ENCODE assay signal across 26 mouse cellular contexts in genomic region chr7:130240191-130240590, GRCm38 (mm10).
"Had no signal": no experiment of that assay in that cellular context is flagged by ENCODE, and none has a peak within 500 bp of the region (broad histone marks: within the 10 kb centered on the region; RNA-seq: fewer than 3 reads in every experiment).

No protein-coding gene starts in this region.

- H3K27ac ChIP-seq: embryonic facial prominence, embryonic 10.5 days; embryonic facial prominence, embryonic 12.5 days; embryonic facial prominence, embryonic 13.5 days; embryonic facial prominence, embryonic 15.5 days; forebrain, embryonic 10.5 days; forebrain, embryonic 12.5 days; forebrain, embryonic 13.5 days; forebrain, embryonic 15.5 days; gastrocnemius, adult 2 months; heart, adult 2 months had no signal

- ATAC-seq: forebrain, embryonic 13.5 days; forebrain, embryonic 14.5 days; forebrain, embryonic 15.5 days; forebrain, embryonic 16.5 days; forebrain, postnatal 0 days had no signal

- DNase-seq: cerebellum, adult 9-11 months; cerebellum, postnatal 10 days; cerebellum, postnatal 14 days; cerebellum, postnatal 25 days; cerebellum, postnatal 36 days; embryo, embryonic 11 days; forebrain, postnatal 0 days; gastrocnemius, adult 2 months; gastrocnemius, postnatal 10 days; gastrocnemius, postnatal 14 days; gastrocnemius, postnatal 25 days; gastrocnemius, postnatal 36 days; heart, adult 11 months; heart, adult 18-20 months; heart, adult 2 months had no signal

- H3K4me3 ChIP-seq: embryonic facial prominence, embryonic 10.5 days; embryonic facial prominence, embryonic 12.5 days; embryonic facial prominence, embryonic 13.5 days; embryonic facial prominence, embryonic 15.5 days; erythroblast, embryonic 14.5 days; forebrain, embryonic 10.5 days; forebrain, embryonic 12.5 days; forebrain, embryonic 13.5 days; forebrain, embryonic 15.5 days; gastrocnemius, adult 2 months; heart, adult 2 months had no signal

- H3K4me2 ChIP-seq: embryonic facial prominence, embryonic 12.5 days; embryonic facial prominence, embryonic 13.5 days; embryonic facial prominence, embryonic 15.5 days; forebrain, embryonic 12.5 days; forebrain, embryonic 13.5 days; forebrain, embryonic 15.5 days had no signal

- H3K9ac ChIP-seq: embryonic facial prominence, embryonic 12.5 days; embryonic facial prominence, embryonic 13.5 days; embryonic facial prominence, embryonic 15.5 days; forebrain, embryonic 12.5 days; forebrain, embryonic 13.5 days; forebrain, embryonic 15.5 days; forebrain, postnatal 0 days had no signal

- H3K36me3 ChIP-seq: forebrain, embryonic 15.5 days had no signal

- H3K27me3 ChIP-seq: embryonic facial prominence, embryonic 12.5 days; embryonic facial prominence, embryonic 13.5 days; embryonic facial prominence, embryonic 15.5 days; forebrain, embryonic 13.5 days; forebrain, embryonic 15.5 days had no signal

- H3K9me3 ChIP-seq: embryonic facial prominence, embryonic 10.5 days; embryonic facial prominence, embryonic 12.5 days; embryonic facial prominence, embryonic 13.5 days; embryonic facial prominence, embryonic 15.5 days; forebrain, embryonic 10.5 days; forebrain, embryonic 12.5 days; forebrain, embryonic 13.5 days; forebrain, embryonic 15.5 days had no signal
